Comparison of ENCODE assay signal across 14 mouse cellular contexts in genomic region chr10:25158651-25159050, GRCm38 (mm10).
"Had no signal": no experiment of that assay in that cellular context is flagged by ENCODE, and none has a peak within 500 bp of the region (broad histone marks: within the 10 kb centered on the region; RNA-seq: fewer than 3 reads in every experiment).

No protein-coding gene starts in this region.

- DNase-seq: gastrocnemius, adult 2 months; gastrocnemius, postnatal 10 days; gastrocnemius, postnatal 25 days; heart, adult 2 months; heart, postnatal 14 days; heart, postnatal 36 days; kidney, adult 11 months; kidney, adult 2 months; kidney, adult 9 months; kidney, postnatal 14 days; kidney, postnatal 4 days; liver; liver, embryonic 13.5 days; liver, postnatal 0 days had no signal
